Mouse (Mus musculus): ENCODE measurements at regions not wholly inside any gene's neighbourhood (a gene's known extent, or its start where the extent isn't known, plus 50 kb on each side); places are given as distances from the start of the nearest gene placed in this dataset.

DNA sequence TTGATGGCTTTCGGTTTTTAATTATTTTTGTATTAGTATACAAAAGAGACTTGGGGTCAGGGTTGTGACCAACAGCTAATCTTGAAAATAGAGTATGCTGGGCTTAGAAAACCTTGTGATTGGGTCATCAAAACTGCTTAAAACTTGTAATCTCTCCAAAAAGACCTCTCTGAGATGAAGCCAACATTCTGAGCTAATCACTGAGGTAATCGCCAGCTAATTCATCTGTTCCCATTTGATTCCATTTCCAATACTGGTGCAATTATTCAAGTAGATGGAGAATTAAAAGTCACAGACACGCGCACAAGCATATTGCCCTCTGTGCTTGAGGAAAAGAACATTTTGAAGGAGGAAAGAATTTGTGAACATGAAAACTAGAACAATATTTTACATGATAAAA lies 459.9 kb downstream of the Nuf2 start:
- ATAC-seq (ENCODE audit: low FRiP score) = no peak
- no peaks in the 10 kb centered on the region for H3K4me1 ChIP-seq (replicated peaks; ENCODE audit: control insufficient read depth, insufficient read depth, low read length)
- no peak for DNase-seq (ENCODE audit: low spot score)
- no peak overlapping the region for H3K27ac ChIP-seq (ENCODE audit: low read depth, low read length)
- no peak overlapping the region for H3K4me3 ChIP-seq (ENCODE audit: low read depth, low read length)
- H3K4me2 ChIP-seq (replicated peaks; ENCODE audit: low read depth, low read length) = no peak overlapping the region
- WGBS = 95% methylated on average over 4 of the region's 4 CpGs
- no peak overlapping the region for H3K9ac ChIP-seq (ENCODE audit: low read depth, low read length)
- no peaks in the 10 kb centered on the region for H3K36me3 ChIP-seq (ENCODE audit: control insufficient read depth, insufficient read depth, low read length)
- H3K27me3 ChIP-seq (ENCODE audit: control insufficient read depth, insufficient read depth, low read length) = no peaks in the 10 kb centered on the region
- no peaks in the 10 kb centered on the region for H3K9me3 ChIP-seq (ENCODE audit: control insufficient read depth, low read length)

DNA sequence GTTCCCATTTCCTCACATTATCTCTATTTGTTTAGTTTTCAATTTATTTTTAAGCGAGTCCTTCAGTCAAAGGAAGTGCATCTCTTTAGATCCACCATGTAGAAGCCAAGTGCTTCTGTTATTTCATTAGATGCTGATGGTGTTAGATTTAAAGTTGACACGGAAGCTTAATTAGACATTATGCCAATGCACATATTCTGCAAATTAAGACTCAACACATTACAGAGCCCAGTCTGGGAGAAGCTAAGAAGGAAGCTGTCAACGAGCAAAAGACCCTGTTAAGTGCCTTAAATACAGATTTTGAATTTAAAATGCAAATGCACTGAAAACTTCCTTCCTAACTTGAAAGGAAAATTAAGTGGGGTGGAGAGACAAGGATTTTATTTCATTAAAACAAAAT lies 461.6 kb downstream of the Nuf2 start:
- Histone ChIP-seq H3K4me2 (replicated peaks; ENCODE audit: low read depth, low read length) (no peak overlapping the region), H3K4me3 (ENCODE audit: low read depth, low read length) (no peak overlapping the region), H3K4me1 (replicated peaks; ENCODE audit: control insufficient read depth, insufficient read depth, low read length) (no peaks in the 10 kb centered on the region), H3K36me3 (ENCODE audit: control insufficient read depth, insufficient read depth, low read length) (no peaks in the 10 kb centered on the region), H3K9me3 (ENCODE audit: control insufficient read depth, low read length) (no peaks in the 10 kb centered on the region), H3K9ac (ENCODE audit: low read depth, low read length) (no peak overlapping the region), H3K27me3 (ENCODE audit: control insufficient read depth, insufficient read depth, low read length) (no peaks in the 10 kb centered on the region), H3K27ac (ENCODE audit: low read depth, low read length) (no peak overlapping the region)
- ATAC-seq (ENCODE audit: low FRiP score) = no peak
- WGBS = 88% methylated on average over 3 of the region's 3 CpGs
- DNase-seq (ENCODE audit: low spot score) = no peak

DNA sequence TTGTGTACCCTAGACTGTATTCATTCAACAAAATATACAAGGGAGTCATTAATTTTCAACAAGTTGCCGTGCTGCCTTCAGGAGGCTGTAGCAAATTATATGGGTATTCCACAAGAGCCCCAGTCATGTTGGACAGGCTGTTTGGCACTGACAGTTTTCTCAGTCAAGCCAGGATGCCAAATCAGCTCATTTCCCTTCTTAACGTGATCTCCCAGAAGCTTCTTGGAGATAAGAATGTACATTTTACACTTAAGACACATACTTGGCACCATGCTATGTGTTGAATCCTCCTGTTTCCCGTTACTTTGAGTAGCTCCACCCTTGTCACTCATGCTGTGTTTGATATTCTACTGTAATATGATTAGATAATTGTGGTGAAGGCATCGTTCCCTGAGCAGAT lies 464.5 kb downstream of the Nuf2 start:
- WGBS = 84% methylated on average over 4 of the region's 4 CpGs
- no peak for ATAC-seq (ENCODE audit: low FRiP score)
- H3K9ac ChIP-seq (ENCODE audit: low read depth, low read length) = no peak overlapping the region
- no peak for DNase-seq (ENCODE audit: low spot score)
- H3K4me1 ChIP-seq (replicated peaks; ENCODE audit: control insufficient read depth, insufficient read depth, low read length) = no peaks in the 10 kb centered on the region
- H3K4me3 ChIP-seq (ENCODE audit: low read depth, low read length) = no peak overlapping the region
- H3K9me3 ChIP-seq (ENCODE audit: control insufficient read depth, low read length) = no peaks in the 10 kb centered on the region
- H3K4me2 ChIP-seq (replicated peaks; ENCODE audit: low read depth, low read length) = no peak overlapping the region
- H3K27me3 ChIP-seq (ENCODE audit: control insufficient read depth, insufficient read depth, low read length) = no peaks in the 10 kb centered on the region
- H3K27ac ChIP-seq (ENCODE audit: low read depth, low read length) = no peak overlapping the region
- no peaks in the 10 kb centered on the region for H3K36me3 ChIP-seq (ENCODE audit: control insufficient read depth, insufficient read depth, low read length)

DNA sequence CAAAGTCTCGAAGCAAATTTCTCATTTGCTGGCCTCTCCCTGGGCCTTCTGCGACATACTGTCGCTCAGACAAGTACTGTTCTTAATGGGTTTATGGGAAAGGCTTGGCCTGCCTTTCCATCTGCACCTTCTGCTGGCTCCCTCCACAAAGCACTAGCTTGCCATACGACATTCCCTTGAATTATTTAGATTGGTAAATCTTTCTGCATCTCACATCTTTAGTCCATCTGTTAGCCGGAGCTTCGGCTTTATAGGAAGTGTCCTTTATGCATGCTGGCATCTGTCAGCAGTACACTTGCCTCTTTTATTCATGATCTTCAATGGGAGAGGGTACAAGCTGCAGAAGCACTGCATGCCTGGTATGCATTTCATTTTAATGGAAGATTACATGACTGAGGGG lies 470.6 kb downstream of the Nuf2 start:
- Histone ChIP-seq H3K4me3 (ENCODE audit: low read depth, low read length) (no peak overlapping the region), H3K36me3 (ENCODE audit: control insufficient read depth, insufficient read depth, low read length) (no peaks in the 10 kb centered on the region), H3K4me1 (replicated peaks; ENCODE audit: control insufficient read depth, insufficient read depth, low read length) (no peaks in the 10 kb centered on the region), H3K27me3 (ENCODE audit: control insufficient read depth, insufficient read depth, low read length) (no peaks in the 10 kb centered on the region), H3K27ac (ENCODE audit: low read depth, low read length) (no peak overlapping the region), H3K9ac (ENCODE audit: low read depth, low read length) (no peak overlapping the region), H3K4me2 (replicated peaks; ENCODE audit: low read depth, low read length) (no peak overlapping the region), H3K9me3 (ENCODE audit: control insufficient read depth, low read length) (no peaks in the 10 kb centered on the region)
- ATAC-seq (ENCODE audit: low FRiP score) (no peak), DNase-seq (ENCODE audit: low spot score) (no peak)
- 71% methylated on average over 6 of the region's 6 CpGs for WGBS

DNA sequence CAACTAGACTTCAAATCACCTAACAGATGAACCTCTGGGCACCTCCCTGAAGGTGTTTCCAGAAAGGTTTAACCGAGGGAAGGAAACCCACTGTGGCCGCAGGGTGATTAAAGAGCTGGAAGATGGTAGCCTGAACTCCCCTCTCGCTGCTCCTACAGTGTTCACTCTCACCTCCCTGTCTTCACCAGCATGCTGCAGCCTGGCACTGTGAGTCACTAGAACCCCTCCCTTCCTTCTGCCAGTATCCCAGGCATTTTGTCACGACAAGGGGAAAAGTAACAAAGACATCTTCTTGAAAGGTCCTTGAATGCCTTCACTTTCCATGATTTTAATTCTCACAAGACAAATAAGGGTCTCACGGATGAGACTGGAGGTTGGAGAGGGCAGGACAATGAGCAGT lies 471.1 kb downstream of the Nuf2 start:
- WGBS = 79% methylated on average over 5 of the region's 5 CpGs
- no peak overlapping the region for H3K4me2 ChIP-seq (replicated peaks; ENCODE audit: low read depth, low read length)
- H3K9me3 ChIP-seq (ENCODE audit: control insufficient read depth, low read length) = no peaks in the 10 kb centered on the region
- no peak for ATAC-seq (ENCODE audit: low FRiP score)
- H3K36me3 ChIP-seq (ENCODE audit: control insufficient read depth, insufficient read depth, low read length) = no peaks in the 10 kb centered on the region
- no peak overlapping the region for H3K9ac ChIP-seq (ENCODE audit: low read depth, low read length)
- H3K27ac ChIP-seq (ENCODE audit: low read depth, low read length) = no peak overlapping the region
- DNase-seq (ENCODE audit: low spot score) = no peak
- no peaks in the 10 kb centered on the region for H3K27me3 ChIP-seq (ENCODE audit: control insufficient read depth, insufficient read depth, low read length)
- no peak overlapping the region for H3K4me3 ChIP-seq (ENCODE audit: low read depth, low read length)
- H3K4me1 ChIP-seq (replicated peaks; ENCODE audit: control insufficient read depth, insufficient read depth, low read length) = no peaks in the 10 kb centered on the region

DNA sequence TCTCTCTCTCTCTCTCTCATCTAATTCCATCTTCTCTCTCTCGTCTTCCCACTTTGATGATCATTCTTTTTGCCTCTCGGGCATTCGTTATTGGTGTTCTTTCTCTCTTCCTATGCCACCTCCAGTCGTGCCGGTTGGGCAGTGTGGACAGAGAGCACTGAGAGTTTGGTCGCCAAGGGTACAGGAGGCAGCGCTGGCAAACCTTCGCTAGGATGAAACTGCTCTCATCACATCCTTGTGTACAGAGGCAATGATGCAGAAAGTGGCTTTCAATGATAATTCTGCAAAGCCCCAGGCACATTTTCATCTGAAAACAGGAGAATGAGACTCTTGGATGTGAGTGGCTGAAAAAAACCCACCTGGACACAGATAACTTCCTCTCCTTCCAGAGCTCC lies 479.4 kb downstream of the Nuf2 start:
- peak; percentile 28 for DNase-seq (ENCODE audit: low spot score)
- WGBS = 51% methylated on average over 8 of the region's 8 CpGs

DNA sequence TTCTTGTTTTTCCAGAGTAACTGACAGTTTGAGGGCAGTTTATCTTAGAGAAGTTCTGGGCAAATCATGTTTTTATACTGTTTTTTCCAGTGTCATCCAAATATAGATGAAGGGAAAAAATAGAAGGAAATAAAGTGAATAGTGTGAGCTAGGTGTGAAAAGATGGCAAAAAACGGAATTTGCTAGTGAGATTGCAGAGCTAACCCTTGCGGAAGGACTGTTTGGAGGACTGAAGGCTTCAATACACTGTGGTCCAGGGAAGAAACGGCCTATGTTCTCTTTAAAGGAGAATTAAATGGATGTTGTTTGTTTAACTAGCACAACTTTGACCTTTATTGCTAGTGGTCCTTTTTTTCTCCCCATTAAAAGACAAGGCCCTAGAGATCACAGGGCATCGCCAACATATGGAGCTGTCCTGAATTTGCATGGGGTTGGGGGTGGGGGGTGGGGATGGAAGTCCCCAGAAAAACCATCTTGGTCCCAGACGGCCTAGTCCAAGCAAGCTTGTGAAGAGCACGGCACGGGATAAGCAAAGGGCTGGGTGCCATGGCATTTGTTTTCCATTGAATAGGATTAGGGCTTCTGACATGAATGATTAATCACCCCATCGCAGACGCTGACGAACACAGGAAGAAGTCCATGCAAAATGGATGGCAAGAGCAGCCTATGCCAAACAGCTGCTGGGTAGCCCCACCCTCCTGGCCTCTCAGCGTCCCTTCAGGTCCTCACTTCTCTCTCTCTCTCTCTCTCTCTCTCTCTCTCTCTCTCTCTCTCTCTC lies 480.0 kb downstream of the Nuf2 start:
- Histone ChIP-seq H3K27ac (ENCODE audit: low read depth, low read length) (no peak overlapping the region), H3K36me3 (ENCODE audit: control insufficient read depth, insufficient read depth, low read length) (no peaks in the 10 kb centered on the region), H3K4me3 (ENCODE audit: low read depth, low read length) (no peak overlapping the region), H3K27me3 (ENCODE audit: control insufficient read depth, insufficient read depth, low read length) (no peaks in the 10 kb centered on the region), H3K4me1 (replicated peaks; ENCODE audit: control insufficient read depth, insufficient read depth, low read length) (no peaks in the 10 kb centered on the region), H3K9ac (ENCODE audit: low read depth, low read length) (no peak overlapping the region), H3K4me2 (replicated peaks; ENCODE audit: low read depth, low read length) (0 out of 2 replicates have a peak overlapping the region, but pooled peaks have one; percentile 7), H3K9me3 (ENCODE audit: control insufficient read depth, low read length) (no peaks in the 10 kb centered on the region)
- peak; percentile 73 for DNase-seq (ENCODE audit: low spot score)
- WGBS = 30% methylated on average over 11 of the region's 11 CpGs
- peak; percentile 98 for ATAC-seq (ENCODE audit: low FRiP score)

More for the DNA sequence above, 479.4 kb downstream of the Nuf2 start:
- no peaks in the 10 kb centered on the region for H3K9me3 ChIP-seq (ENCODE audit: control insufficient read depth, low read length)
- H3K27ac ChIP-seq (ENCODE audit: low read depth, low read length) = no peak overlapping the region
- no peak overlapping the region for H3K4me3 ChIP-seq (ENCODE audit: low read depth, low read length)
- no peak overlapping the region for H3K4me2 ChIP-seq (replicated peaks; ENCODE audit: low read depth, low read length)
- no peak overlapping the region for H3K9ac ChIP-seq (ENCODE audit: low read depth, low read length)
- no peaks in the 10 kb centered on the region for H3K4me1 ChIP-seq (replicated peaks; ENCODE audit: control insufficient read depth, insufficient read depth, low read length)
- peak; percentile 66; the same call in 1 of the 2 replicates for ATAC-seq (ENCODE audit: low FRiP score)
- H3K27me3 ChIP-seq (ENCODE audit: control insufficient read depth, insufficient read depth, low read length) = no peaks in the 10 kb centered on the region
- no peaks in the 10 kb centered on the region for H3K36me3 ChIP-seq (ENCODE audit: control insufficient read depth, insufficient read depth, low read length)

DNA sequence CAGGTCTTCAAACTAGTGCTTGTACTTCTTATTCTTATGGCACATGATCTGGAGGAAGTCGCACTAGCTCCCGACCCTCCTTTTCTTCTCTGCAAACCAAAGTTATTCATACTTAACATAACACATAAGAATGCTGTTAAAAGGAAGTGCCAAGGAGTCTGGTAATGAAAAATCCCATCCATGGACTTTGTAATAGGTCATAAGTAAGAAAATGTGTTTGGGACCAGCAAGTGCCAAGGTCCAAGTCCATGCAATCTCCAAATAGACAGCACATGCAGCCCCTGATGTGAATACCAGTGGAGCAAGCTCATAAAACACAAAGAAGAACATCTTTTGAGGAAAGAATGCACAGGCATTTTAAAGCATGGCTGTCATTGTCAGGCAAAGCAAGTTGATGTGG lies 481.4 kb downstream of the Nuf2 start:
- ATAC-seq (ENCODE audit: low FRiP score) (no peak), DNase-seq (ENCODE audit: low spot score) (no peak)
- Histone ChIP-seq H3K9ac (ENCODE audit: low read depth, low read length) (no peak overlapping the region), H3K36me3 (ENCODE audit: control insufficient read depth, insufficient read depth, low read length) (no peaks in the 10 kb centered on the region), H3K27me3 (ENCODE audit: control insufficient read depth, insufficient read depth, low read length) (no peaks in the 10 kb centered on the region), H3K4me3 (ENCODE audit: low read depth, low read length) (no peak overlapping the region), H3K4me1 (replicated peaks; ENCODE audit: control insufficient read depth, insufficient read depth, low read length) (no peaks in the 10 kb centered on the region), H3K4me2 (replicated peaks; ENCODE audit: low read depth, low read length) (no peak overlapping the region), H3K27ac (ENCODE audit: low read depth, low read length) (no peak overlapping the region), H3K9me3 (ENCODE audit: control insufficient read depth, low read length) (no peaks in the 10 kb centered on the region)
- WGBS = 96% methylated on average over 2 of the region's 2 CpGs

DNA sequence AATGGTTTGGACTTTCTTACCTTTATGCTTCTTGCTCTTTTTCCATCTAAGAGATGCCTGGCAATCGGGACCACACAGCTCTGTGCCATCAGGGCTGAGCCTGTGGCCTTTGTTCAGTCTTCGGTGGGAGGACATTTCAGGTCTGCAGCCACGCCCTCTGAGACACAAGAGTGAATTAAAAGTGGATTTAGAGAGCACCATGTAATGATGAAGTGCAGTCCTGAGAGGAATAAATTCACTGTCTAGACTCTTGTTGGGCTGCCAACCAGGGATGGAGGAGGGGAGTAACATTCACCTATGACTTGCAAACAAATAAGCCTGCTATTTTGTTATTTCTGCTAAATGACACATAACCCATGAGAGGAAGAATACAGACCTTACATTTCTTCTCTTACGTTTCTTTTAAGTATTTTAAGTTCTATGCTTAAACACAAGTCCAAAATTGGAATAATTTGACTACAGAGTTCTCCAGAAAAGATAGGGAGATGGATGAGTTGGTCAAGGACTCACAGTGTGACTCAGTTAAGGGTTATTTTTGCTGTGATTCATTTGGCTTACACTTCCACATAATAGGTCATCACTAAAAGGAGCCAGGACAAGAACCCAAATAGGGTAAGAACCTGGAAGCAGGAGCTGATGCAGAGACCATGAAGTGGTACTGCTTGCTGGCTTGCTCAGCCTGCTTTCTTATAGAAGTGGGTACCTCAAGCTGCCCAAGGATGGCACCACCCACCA lies 484.3 kb downstream of the Nuf2 start:
- WGBS = 77% methylated on average over 4 of the region's 4 CpGs
- no peaks in the 10 kb centered on the region for H3K9me3 ChIP-seq (ENCODE audit: control insufficient read depth, low read length)
- H3K4me3 ChIP-seq (ENCODE audit: low read depth, low read length) = no peak overlapping the region
- H3K9ac ChIP-seq (ENCODE audit: low read depth, low read length) = no peak overlapping the region
- no peak overlapping the region for H3K4me2 ChIP-seq (replicated peaks; ENCODE audit: low read depth, low read length)
- H3K27ac ChIP-seq (ENCODE audit: low read depth, low read length) = no peak overlapping the region
- ATAC-seq (ENCODE audit: low FRiP score) = no peak
- H3K27me3 ChIP-seq (ENCODE audit: control insufficient read depth, insufficient read depth, low read length) = no peaks in the 10 kb centered on the region
- H3K4me1 ChIP-seq (replicated peaks; ENCODE audit: control insufficient read depth, insufficient read depth, low read length) = no peaks in the 10 kb centered on the region
- DNase-seq (ENCODE audit: low spot score) = no peak
- H3K36me3 ChIP-seq (ENCODE audit: control insufficient read depth, insufficient read depth, low read length) = no peaks in the 10 kb centered on the region
